Mouse (Mus musculus) kidney, postnatal 14 days (tissue): Measurements from ENCODE around the gene Mxd4.

Experiments used
- DNase-seq: peaks from one replicate; pipeline ENCODE4 v3.0.0; 2022; ENCODE audit warnings: mixed read lengths

The Mxd4 gene

DNA sequence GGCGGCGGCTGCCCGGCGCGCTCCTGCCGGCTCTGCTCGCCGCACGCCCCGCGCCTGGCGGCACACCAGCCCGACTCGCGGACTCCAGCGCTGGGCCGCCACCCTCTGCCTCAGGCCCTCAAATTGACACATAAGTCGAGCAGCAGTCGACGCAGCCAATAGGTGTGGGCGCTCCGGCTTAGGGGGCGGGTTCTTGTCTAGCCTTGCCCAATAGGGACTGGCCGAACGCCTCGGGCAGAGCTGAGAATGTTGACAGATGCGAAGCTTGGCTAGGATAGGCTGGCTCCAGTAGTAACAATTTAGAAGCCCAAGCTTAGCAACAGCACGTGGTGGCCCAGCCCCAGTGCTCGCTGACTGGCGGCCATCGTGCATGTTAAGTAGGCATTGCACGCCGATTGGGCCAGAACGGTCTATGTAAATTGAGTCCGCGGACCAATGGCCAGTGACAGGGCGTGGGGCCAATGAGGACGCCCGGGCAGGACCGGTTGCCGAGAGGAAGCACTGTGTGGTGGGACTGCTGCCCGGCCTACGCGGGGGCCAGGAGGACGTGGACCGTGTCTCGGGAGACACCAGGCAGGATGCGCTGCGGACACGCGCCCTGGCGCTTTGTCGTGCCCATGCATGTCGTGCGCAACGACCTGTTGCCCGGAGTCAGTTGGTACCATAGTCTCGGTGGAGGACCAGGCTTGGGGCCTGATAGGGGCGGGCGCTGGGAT is at the start of gene Mxd4:
Gene Mxd4 (minus strand): TSS at position 120 of the 716 bp plus-strand sequence.
- peak; percentile 99 for DNase-seq

DNA sequence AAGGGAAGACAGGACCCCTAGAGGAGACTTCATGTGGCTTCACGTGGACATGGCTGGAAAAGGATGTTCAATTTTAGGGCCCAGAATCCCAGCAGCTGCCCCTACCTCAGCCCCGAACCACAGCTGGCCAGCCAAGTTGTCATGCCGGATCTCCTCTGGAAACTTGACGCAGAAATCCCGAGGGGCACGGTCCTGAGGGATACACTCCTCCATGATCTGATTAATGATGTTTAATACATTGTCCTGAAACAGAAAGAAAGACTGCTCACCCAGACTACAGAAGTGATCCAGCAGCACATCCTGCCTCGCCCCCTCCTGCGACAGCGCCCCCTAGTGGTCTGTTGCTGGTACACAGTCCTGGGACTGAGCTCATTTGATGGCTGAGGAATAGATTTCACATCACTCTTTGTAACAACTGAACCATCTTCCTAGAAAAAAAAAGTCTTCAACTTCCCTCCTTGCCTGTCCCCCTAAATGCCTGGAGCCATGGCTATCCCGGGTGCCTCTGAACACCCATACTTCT is 48.4 kb upstream of the Mxd4 start:
- DNase-seq, result peak; percentile 17

DNA sequence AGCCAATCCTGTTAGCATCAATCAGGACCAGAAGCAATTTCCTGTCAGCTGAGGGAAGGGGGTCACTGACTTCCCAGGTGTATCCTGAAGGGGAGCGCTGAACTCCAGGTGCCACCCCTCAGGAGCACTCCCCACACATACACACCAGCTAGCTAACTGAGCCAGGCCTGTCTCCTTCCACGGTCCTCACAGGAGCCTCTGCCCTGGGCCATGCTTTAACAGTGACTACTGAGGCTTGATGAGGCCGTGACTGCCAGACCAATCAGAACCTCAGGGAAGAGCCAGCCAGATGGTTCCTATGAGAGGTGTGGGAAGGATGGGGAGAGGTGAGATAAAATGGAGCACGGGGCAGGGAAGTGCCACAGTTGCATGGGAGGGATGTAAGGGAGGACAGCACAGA is 47.5 kb upstream of the Mxd4 start:
- no peak for DNase-seq

DNA sequence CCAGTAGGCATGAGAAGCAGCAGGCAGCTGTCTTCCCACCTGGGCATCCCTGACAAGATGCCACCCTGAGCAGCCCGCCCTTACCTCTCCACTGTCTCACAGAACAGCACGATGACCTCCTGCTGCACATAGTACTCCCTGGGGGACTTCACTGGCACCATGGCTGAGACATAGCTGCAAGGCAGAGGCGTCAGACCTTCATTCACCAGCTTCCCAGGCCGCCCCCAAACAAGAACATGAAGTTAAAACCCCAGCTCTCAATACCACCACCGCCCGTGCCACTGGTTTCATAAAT is 45.6 kb upstream of the Mxd4 start:
- DNase-seq, result no peak

DNA sequence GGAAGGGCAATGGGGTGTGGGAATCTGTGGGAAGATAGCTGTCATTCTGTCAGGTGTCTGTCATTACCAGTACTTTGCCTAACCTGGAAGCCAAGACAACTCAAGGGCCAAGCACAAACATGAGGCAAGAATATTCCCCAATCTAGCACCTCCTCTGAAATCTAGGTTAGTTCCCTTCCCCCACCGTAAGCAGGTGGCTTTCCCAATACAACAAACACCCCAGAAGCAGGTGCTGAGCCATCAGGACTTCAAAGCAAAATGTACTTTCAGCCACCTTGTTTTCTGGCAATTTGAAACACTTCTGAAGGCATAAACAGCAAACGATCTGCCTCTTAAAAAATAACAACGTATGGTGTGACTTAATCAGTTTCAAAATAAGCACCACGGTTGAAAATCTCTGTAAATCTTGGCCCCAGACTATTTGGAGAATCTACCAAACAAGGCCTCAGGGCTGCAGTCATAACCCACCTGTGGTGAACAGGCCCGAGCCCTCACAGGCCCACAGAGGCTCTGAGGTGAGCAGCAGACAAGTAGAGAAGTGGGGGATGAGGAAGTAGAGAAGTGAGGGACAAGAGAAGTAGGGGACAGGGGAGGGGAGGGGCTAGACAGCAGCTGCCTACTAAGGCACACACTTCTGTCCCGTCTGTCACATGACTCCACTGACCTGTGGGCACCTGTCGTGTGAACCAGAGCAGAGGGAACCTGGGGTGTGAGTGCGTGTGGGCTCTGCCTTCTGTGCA is 45.1 kb upstream of the Mxd4 start:
- DNase-seq, result no peak

DNA sequence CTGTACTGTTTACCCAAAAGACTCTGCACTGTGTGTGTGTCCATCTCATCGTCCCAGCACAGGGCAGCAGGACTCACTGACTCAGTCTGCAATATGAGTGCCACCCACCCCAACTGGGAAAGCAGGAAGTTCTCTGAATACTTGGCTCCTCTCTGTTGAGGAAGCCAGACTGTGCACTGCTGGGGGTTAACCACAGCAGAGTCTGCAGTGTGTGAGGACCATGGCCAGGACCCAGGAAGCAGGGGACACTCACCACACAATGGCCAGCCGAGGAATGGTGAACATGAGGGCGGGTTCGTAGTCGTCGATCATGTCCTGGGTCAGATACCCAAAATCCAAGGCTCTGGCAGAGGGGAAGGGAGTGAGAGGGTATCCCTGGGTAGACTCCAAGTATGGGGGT is 44.4 kb upstream of the Mxd4 start:
- no peak for DNase-seq

DNA sequence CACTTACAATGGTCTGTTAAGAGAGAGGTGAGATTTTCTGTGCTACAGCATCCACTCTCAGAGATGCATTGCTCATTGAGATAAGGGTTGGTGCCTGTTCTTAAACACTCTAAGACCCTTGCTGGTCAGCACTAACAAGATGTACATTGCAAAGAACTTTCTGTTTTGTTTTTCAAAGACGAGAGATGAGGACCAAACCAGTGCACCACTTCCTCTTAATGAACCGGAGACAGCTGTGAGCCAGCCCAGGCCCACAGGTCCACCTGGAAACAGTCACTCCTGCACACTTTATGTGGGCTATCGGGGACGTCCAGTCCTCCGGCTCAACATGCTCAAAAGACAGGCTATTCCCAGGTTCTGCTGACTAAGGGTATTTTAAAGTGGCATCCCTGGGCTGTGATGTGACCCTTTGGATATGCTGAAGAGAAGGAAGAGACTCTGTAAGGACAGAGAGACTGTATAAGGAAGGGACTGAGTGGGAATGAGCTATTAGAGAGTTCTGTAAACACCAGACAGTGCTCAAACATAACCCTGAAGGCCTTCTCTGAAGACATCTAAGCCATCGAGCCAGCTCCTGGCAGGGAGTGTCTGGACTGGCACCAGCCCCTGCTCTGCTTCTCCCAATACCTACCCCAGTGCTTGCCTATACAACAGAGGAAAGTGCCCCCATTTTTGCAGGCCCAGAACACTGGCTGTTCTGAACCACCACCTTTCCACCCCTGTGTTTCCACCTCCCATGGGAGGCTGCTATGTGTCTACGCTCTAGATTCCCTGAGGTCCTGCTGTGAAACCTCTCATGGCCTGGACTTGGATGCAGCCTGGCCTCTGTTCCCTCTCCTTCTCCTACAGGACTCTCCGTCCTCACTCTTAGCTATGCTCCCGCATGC is 43.3 kb upstream of the Mxd4 start:
- no peak for DNase-seq

DNA sequence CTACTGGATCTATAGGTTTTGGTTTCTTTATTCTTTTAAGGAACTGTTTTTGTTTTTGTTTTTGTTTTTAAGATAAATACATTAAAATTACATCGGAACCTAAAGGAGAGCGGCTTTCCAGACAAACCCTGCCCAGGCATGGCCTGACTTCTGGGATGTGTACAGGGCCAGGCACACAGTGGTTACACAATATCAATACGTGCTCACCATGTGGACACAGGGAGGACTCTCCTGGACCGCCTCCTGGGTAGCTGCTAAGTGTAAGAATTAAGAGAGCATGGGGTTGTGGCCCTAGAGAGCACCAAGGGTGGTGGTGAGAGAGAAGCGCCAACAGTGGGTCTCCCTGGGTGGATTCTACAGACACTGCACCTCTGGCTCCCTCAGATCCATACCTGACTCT is 42.0 kb upstream of the Mxd4 start:
- DNase-seq, result no peak

DNA sequence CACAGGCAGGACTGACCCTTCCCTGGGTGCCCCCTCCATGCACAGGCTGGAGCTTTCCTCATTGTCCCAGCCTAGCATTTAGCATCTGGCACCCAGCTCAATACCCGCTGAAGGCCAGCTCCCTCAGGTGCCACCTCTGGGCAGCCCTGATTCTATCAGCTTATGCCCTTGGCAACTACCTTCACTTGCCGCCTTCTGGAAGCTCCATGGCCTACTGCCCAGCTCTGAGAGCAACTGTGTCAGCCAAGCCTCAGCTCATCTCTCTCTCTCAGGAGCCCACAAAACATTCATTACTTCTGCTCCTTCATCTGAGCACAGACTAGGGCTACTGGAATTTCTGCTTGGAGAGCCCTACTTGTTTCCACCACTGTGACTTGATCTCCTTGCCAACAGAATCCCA is 38.0 kb upstream of the Mxd4 start:
- no peak for DNase-seq

DNA sequence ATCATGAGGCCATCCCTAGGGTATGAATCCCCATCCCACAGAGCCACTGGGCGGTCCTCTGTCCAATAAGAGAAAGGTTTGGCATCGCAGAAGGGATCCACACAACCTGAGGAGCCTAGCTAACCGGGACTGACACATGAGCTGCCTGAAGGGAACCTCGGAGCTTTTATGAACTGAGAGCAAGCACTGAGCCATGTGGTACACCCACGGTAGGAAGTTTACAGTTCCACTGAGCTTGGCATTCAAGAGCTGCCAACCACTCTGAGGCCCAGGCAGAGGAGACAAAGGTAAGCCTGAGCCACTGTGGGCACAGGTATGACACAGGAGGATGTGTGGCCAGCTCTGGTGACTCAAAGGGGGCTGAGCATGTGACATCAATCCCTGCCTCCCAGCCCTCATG is 37.0 kb upstream of the Mxd4 start:
- DNase-seq, result no peak

DNA sequence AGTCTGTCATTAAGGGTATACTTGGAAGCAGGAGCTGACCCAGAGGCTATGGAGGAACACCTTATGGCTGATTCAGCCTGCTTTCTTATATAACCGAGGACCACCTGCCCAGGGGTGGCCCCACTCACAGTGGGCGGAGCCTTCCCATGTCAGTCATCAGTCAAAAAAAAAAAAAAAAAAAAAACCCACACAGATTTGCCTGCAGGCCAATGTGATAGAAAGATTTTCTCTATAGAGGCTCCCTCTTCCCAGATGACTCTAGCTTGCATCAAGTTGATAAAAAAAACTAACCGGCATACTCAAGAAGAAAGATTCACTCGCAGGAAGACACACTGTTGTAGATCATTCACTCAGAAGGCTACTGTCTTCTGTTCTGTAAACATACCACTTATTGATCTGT is 32.5 kb upstream of the Mxd4 start:
- DNase-seq, result no peak

DNA sequence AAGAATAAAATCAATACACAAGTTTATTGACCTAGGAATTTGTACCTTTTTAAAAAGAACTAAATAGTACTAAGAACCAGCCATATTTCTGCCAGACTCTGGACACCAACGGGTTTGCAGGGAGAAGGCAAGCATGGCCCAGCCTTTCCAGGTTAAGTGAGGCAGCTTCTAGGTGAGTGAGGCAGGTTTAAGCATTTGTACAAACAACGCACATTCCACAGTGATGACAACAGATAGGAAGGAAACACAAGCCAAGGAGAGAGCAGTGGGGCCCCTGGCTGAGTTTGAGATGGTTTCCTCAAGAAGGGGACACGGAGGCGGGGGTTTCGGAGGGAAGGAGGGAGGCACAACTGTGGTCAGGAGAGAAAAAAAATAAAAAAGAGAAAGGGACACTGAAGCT is 31.2 kb upstream of the Mxd4 start:
- no peak for DNase-seq

DNA sequence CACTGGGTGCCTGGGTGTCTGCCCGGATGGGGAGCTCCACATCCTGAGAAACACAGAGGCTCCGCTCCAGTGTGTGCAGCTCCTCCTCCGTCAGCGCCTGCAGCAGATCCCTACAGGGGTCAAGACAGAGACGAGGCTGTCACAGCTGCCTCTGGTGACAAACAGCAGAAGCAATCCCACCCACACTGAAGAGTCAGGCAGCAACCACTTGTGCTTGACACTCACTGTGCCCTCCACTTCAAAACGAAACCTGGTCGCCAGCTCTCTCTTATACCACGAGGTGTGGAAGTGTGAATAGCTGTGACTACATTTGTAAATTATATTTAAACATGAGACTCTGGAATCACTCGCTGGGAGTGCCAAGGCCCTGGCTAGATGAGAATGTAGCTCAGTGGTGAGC is 30.2 kb upstream of the Mxd4 start:
- DNase-seq, result no peak

DNA sequence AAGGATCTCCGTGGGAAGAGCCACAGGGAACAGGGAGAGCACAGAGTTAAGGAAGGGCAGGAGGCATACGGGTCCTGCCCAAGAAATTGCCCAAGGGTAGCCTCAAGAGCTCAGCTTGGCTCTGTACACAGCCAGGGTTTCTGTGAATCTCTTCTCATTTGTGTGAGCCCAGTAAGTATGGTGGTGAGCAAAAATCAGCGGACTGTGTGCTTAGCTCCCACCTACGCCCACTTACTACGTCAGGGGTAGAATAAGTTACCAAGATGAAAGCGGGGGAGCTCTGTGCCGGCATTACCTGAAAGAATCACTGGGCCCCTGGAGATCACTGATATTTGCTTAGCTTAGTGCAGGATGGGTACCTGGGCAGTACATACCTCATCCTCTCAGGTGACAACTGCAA is 28.5 kb upstream of the Mxd4 start:
- no peak for DNase-seq

DNA sequence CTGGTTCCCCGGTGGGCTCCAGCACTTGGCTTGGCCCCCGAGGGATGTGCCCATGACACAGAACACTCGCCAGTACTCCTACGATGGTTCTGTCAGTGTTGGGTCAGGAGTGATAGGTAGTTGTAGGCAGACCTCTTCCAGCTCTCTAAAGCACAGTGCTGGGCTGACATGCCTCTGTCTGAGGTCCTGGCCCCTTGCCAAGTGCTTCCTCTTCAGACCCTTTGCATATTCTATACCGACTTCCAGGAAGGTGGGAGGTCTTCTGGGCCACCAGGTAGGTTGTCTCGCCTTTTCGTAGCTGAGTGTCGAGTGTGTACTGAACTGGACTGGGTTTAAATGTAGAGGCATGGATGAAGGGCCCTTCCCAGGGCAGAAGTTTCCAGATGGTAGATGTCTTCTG is 26.1 kb upstream of the Mxd4 start:
- DNase-seq, result no peak

DNA sequence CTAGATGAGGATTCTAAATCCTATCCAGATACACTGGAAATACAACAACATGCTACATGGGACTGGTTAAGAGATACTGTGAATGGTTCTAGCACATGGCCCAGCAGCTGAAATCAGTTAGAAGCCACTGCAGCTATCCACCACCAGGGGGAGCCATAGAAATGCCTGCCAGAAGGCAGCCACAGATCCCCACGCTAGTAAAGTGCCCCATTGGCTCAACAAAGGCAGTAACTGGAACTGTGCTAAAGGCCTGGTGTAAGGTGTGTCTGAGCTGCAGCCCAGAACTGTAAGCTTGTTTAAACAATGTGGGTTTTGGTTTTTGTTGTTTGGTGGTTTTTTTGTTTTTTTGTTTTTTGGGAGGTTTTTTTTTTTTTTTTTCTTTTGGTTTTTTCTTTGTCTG is 22.8 kb upstream of the Mxd4 start:
- DNase-seq, result peak; percentile 76

DNA sequence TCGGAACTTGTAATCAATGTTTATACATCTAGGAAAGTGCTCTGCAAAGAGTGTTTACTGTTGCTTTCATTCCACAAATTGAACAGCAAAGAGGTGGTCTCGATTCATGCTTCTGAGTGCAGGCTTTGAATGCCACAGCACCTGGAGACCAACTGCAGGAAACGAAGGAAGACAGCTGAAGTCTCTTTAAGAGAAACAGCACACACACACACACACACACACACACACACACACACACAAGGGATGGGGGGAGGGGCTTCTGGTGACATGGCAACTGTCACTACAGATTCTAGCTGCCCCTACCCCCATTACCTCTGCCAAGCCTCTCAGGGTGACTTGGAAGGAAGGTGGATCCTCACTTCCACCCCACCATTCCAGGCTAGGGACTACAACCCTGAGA is 20.0 kb upstream of the Mxd4 start:
- DNase-seq, result no peak

DNA sequence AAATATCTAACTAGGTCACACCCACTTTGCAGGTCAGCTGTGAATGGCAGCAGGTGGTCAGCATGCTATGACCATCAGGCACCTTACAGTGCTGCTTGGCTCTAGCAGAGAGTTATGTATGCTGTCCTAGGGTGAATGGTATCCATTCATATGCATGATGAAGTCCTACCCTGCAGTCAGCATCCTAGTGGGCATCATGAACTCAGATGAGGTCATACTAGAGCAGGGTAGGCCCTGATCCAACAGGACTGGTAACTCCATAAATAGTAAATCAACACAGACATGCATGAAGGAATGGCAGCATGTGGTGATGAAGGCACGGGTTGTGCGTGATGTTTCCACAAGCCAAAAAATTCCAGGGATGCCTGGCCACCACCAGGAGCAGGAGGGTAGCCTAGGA is 18.3 kb upstream of the Mxd4 start:
- no peak for DNase-seq

DNA sequence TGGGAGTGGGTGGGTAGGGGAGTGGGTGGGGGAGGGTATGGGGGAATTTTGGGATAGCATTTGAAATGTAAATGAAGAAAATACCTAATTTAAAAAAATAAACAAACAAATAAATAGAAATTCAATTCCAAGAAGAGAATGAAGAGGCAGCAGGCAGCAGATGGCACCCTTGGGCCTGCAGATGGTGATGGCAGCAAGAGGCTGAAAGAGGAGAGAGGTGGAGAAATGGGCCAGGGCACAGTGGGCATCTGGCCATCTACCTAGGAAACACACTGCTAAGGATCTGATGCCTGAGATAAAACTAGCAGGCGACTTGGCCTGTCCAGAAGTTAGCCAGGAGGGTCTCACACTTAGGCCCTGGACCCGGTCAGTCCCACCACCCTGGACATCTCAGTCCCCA is 17.4 kb upstream of the Mxd4 start:
- DNase-seq, result no peak

DNA sequence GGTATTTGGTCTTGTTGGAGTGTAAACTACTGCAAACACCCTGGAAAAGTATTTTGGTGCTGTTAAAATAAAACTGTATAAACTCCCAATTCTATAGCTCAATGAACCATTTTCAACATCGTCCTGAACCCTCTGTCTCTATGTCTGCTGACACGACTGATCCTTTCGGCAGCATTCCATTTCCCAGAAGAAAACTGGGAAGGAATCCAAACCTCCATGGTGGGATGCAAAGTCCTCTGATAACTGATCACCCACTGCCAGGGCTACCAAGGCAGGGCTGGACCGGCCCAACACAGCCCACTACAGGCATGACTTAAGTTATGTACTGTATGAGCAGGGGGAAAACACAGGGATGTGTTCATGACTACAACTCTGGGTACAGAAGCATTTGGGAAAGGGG is 14.5 kb upstream of the Mxd4 start:
- DNase-seq, result peak; percentile 51

DNA sequence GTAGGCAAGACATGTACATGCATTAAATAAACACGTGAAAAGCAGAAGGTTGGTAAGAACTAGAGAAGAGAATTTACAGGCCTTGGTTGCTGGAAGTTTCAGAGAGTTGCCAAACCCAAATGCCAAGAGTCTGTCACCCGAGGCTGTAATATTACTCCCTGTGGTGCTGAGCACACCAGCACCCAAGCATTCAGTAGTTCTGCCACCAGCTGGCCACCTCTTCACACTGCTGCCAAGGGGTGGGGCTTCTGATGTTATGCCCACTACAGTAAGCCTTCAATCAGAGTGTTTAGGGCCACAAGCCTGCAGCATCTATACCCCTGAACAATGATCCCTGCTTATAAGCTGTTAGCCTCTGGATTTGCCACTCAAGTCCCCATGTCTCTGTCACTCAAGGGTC is 13.9 kb upstream of the Mxd4 start:
- DNase-seq, result peak; percentile 49

DNA sequence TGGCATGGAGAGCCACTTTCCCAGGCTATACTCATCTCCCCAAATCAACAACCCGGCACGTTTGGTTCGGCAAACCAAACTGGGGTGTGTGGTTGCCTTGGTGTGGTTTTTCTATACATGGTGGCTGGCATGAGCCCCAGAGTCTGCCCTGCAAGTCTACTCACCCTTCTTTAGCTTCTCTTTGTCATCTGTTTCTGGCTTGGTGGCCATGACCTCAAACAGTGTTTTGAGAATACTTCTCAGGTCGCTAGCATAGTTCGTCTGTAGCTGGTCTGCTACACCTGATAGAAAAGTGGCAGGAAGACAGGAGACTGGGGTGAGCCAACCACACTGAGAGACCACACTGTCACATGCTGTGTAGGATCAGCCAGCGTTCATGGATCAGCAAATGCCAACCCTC is 11.1 kb upstream of the Mxd4 start:
- DNase-seq, result no peak

DNA sequence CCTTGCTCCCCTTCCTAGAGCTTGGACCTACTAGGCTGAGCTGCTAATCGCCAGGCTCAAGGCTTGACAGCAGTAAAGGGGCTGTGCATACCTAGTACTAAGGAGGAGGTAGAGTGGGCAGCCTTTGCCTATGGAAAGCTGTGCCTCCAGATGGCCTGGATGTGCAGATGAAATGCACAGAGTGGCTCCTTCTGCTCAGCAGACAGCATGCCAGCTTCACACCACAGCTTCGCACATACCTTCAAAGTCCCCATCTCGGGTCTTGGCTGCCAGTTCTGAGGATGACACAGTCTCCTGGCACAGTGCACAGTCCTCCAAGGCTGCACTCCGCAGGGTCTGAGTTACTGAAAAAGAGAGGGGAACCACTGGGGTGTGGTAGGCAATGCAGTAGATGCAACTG is 9.7 kb upstream of the Mxd4 start:
- DNase-seq, result no peak

DNA sequence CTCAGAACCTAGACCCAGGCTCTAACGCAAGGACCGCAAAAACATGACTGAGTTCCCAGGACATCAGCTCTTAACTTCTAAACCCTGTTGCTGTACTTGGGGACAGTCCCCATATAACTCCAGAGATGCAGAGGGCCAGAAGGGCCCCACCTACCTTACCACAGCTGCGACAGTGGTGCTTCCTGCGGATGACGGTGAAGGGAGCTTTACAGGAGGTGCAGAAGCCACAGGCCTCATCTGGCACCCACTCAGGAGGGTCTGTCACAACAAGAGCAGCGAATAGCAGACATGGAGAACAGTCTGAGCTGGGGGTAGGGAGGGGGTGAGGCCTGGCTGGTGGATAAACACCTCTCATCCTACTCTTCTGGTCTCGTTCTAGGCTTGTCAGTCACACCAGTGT is 8.9 kb upstream of the Mxd4 start:
- no peak for DNase-seq
